Mouse (Mus musculus) hindbrain, embryonic 14.5 days (tissue): ENCODE results near the gene Met. TPM values are rescaled to one million over a fixed set of nuclear protein-coding genes. Genes with fewer than 3 reads are reported as not detected.

Source experiments
- ATAC-seq: fragments of 200-750 bp; cut with Nextera tagmentation; 2 replicates; pipeline ENCODE4 v1.8.0; 2017; ENCODE audit warnings: moderate number of reproducible peaks, mild to moderate bottlenecking, moderate TSS enrichment, moderate library complexity; ENCODE audit not compliant: low FRiP score
- DNase-seq: peaks from one replicate; pipeline ENCODE4 v3.0.0-alpha.2; 2015; ENCODE audit warnings: low spot score
- H3K27ac ChIP-seq: fragments of 300-500 bp; sonication (generic); 2 replicates; pipeline ENCODE4 v1.5.1; 2014; ENCODE audit warnings: mild to moderate bottlenecking, moderate library complexity
- H3K27me3 ChIP-seq: fragments of 300-500 bp; sonication (generic); 2 replicates; pipeline ENCODE4 v1.6.1; 2014; ENCODE audit warnings: mild to moderate bottlenecking, low read length, mixed read lengths; ENCODE audit not compliant: control insufficient read depth, insufficient read depth
- H3K36me3 ChIP-seq: fragments of 300-500 bp; sonication (generic); replicated peaks from 2 replicates; pipeline ENCODE4 v1.6.1; 2014; ENCODE audit not compliant: control insufficient read depth, insufficient read depth
- H3K4me1 ChIP-seq: fragments of 300-500 bp; sonication (generic); replicated peaks from 2 replicates; pipeline ENCODE4 v1.6.1; 2014; ENCODE audit warnings: antibody characterized with exemption, low read length, mixed read lengths; ENCODE audit not compliant: control insufficient read depth, insufficient read depth
- H3K4me2 ChIP-seq: fragments of 300-500 bp; sonication (generic); replicated peaks from 2 replicates; pipeline ENCODE4 v1.6.1; 2014; ENCODE audit warnings: mild to moderate bottlenecking, moderate library complexity
- H3K4me3 ChIP-seq: fragments of 300-500 bp; sonication (generic); replicated peaks from 2 replicates; pipeline ENCODE4 v1.5.1; 2014; ENCODE audit warnings: mild to moderate bottlenecking, low read length
- H3K9ac ChIP-seq: fragments of 300-500 bp; sonication (generic); 2 replicates; pipeline ENCODE4 v1.6.1; 2014
- H3K9me3 ChIP-seq: fragments of 300-500 bp; sonication (generic); 2 replicates; pipeline ENCODE4 v1.6.1; 2016; ENCODE audit warnings: low read length; ENCODE audit not compliant: control insufficient read depth
- WGBS: fragments of 180-500 bp; shearing (Covaris S2); extraction: QIAGEN DNeasy Blood & Tissue Kit; methylation state at CpG from one replicate; pipeline ENCODE4 v1.1.7; 2014; 5-methylcytosine and 5-hydroxymethylcytosine counted together
- polyA plus RNA-seq: library from polyadenylated mRNA; unstranded; fragments of >200 nt; fragmentation: Nextera tagmentation; extraction: Ambion mirVana; gene quantifications from 2 replicates; pipeline ENCODE4 v1.2.1, GENCODE M21; 2014

The Met gene
- polyA plus RNA-seq, 1 experiment from 2014 or later: 3.8 TPM

GRCm38 (mm10) chr6:17485244-17485643, 21.6 kb downstream of the Met start:
- no peak overlapping the region for H3K27ac ChIP-seq
- no peak overlapping the region for H3K4me2 ChIP-seq
- H3K4me3 ChIP-seq: no peak overlapping the region
- H3K4me1 ChIP-seq: no peaks in the 10 kb centered on the region
- no peaks in the 10 kb centered on the region for H3K9me3 ChIP-seq
- H3K27me3 ChIP-seq: no peaks in the 10 kb centered on the region
- ATAC-seq (no peak), DNase-seq (no peak)
- H3K9ac ChIP-seq: no peak overlapping the region
- no peaks in the 10 kb centered on the region for H3K36me3 ChIP-seq
- WGBS: 90% methylated on average over 5 of the region's 5 CpGs

GRCm38 (mm10) chr6:17485782-17486181, 22.2 kb downstream of the Met start:
- ATAC-seq (no peak), DNase-seq (no peak)
- Histone ChIP-seq H3K4me1 (no peaks in the 10 kb centered on the region), H3K4me2 (no peak overlapping the region), H3K27ac (no peak overlapping the region), H3K9ac (no peak overlapping the region), H3K9me3 (no peaks in the 10 kb centered on the region), H3K4me3 (no peak overlapping the region), H3K27me3 (no peaks in the 10 kb centered on the region), H3K36me3 (no peaks in the 10 kb centered on the region)
- WGBS: 94% methylated on average over 7 of the region's 7 CpGs

GRCm38 (mm10) chr6:17488291-17488817, 24.8 kb downstream of the Met start:
- Histone ChIP-seq H3K36me3 (no peaks in the 10 kb centered on the region), H3K4me1 (no peaks in the 10 kb centered on the region), H3K9me3 (no peaks in the 10 kb centered on the region), H3K4me2 (no peak overlapping the region), H3K27ac (no peak overlapping the region), H3K4me3 (no peak overlapping the region), H3K27me3 (no peaks in the 10 kb centered on the region), H3K9ac (no peak overlapping the region)
- ATAC-seq (no peak), DNase-seq (no peak)
- WGBS: 81% methylated on average over 2 of the region's 2 CpGs

- Histone ChIP-seq H3K27me3 (no peaks in the 10 kb centered on the region), H3K36me3 (no peaks in the 10 kb centered on the region), H3K9me3 (no peaks in the 10 kb centered on the region), H3K27ac (no peak overlapping the region), H3K4me2 (no peak overlapping the region), H3K9ac (no peak overlapping the region), H3K4me1 (no peaks in the 10 kb centered on the region), H3K4me3 (no peak overlapping the region)
- DNase-seq (no peak), ATAC-seq (no peak)
- WGBS: 52% methylated on average over 2 of the region's 2 CpGs
Measured at GRCm38 (mm10) chr6:17490786-17491185, 27.2 kb downstream of the Met start.

- no peak overlapping the region for H3K27ac ChIP-seq
- no peaks in the 10 kb centered on the region for H3K4me1 ChIP-seq
- 94% methylated on average over 10 of the region's 10 CpGs for WGBS
- H3K4me3 ChIP-seq: no peak overlapping the region
- no peaks in the 10 kb centered on the region for H3K9me3 ChIP-seq
- no peaks in the 10 kb centered on the region for H3K27me3 ChIP-seq
- DNase-seq: no peak
- no peak for ATAC-seq
- no peak overlapping the region for H3K4me2 ChIP-seq
- no peak overlapping the region for H3K9ac ChIP-seq
- H3K36me3 ChIP-seq: no peaks in the 10 kb centered on the region
Measured at GRCm38 (mm10) chr6:17491502-17491901, 27.9 kb downstream of the Met start.

GRCm38 (mm10) chr6:17492062-17492461, 28.5 kb downstream of the Met start:
- H3K4me1 ChIP-seq: no peaks in the 10 kb centered on the region
- H3K9ac ChIP-seq: no peak overlapping the region
- no peaks in the 10 kb centered on the region for H3K36me3 ChIP-seq
- H3K4me3 ChIP-seq: no peak overlapping the region
- no peak overlapping the region for H3K4me2 ChIP-seq
- 96% methylated on average over 8 of the region's 8 CpGs for WGBS
- no peaks in the 10 kb centered on the region for H3K9me3 ChIP-seq
- no peak overlapping the region for H3K27ac ChIP-seq
- H3K27me3 ChIP-seq: no peaks in the 10 kb centered on the region
- DNase-seq: no peak
- ATAC-seq: no peak

- Histone ChIP-seq H3K9me3 (no peaks in the 10 kb centered on the region), H3K4me2 (no peak overlapping the region), H3K9ac (no peak overlapping the region), H3K4me3 (no peak overlapping the region), H3K27ac (no peak overlapping the region), H3K36me3 (no peaks in the 10 kb centered on the region), H3K27me3 (no peaks in the 10 kb centered on the region), H3K4me1 (no peaks in the 10 kb centered on the region)
- ATAC-seq (no peak), DNase-seq (no peak)
- 89% methylated on average over 1 of the region's 1 CpGs for WGBS
Measured at GRCm38 (mm10) chr6:17495413-17495812, 31.8 kb downstream of the Met start.

- Histone ChIP-seq H3K4me1 (no peaks in the 10 kb centered on the region), H3K9ac (no peak overlapping the region), H3K4me2 (no peak overlapping the region), H3K36me3 (no peaks in the 10 kb centered on the region), H3K27ac (no peak overlapping the region), H3K9me3 (no peaks in the 10 kb centered on the region), H3K4me3 (no peak overlapping the region), H3K27me3 (no peaks in the 10 kb centered on the region)
- 71% methylated on average over 4 of the region's 4 CpGs for WGBS
- no peak for ATAC-seq
- no peak for DNase-seq
Measured at GRCm38 (mm10) chr6:17497366-17497765, 33.8 kb downstream of the Met start.

- Histone ChIP-seq H3K36me3 (no peaks in the 10 kb centered on the region), H3K27ac (no peak overlapping the region), H3K9ac (no peak overlapping the region), H3K9me3 (no peaks in the 10 kb centered on the region), H3K4me1 (no peaks in the 10 kb centered on the region), H3K27me3 (no peaks in the 10 kb centered on the region), H3K4me2 (no peak overlapping the region), H3K4me3 (no peak overlapping the region)
- ATAC-seq (no peak), DNase-seq (no peak)
- WGBS: 74% methylated on average over 8 of the region's 8 CpGs
Measured at GRCm38 (mm10) chr6:17498801-17499200, 35.2 kb downstream of the Met start.

- H3K4me3 ChIP-seq: no peak overlapping the region
- no peaks in the 10 kb centered on the region for H3K36me3 ChIP-seq
- H3K27ac ChIP-seq: no peak overlapping the region
- DNase-seq: no peak
- ATAC-seq: no peak
- no peak overlapping the region for H3K4me2 ChIP-seq
- no peaks in the 10 kb centered on the region for H3K27me3 ChIP-seq
- WGBS: 76% methylated on average over 4 of the region's 4 CpGs
- no peaks in the 10 kb centered on the region for H3K9me3 ChIP-seq
- H3K4me1 ChIP-seq: no peaks in the 10 kb centered on the region
- H3K9ac ChIP-seq: no peak overlapping the region
Measured at GRCm38 (mm10) chr6:17501440-17501839, 37.8 kb downstream of the Met start.
